Mouse (Mus musculus) stomach, embryonic 15.5 days (tissue): ENCODE data around the gene Macrod1. TPM values are rescaled to one million over a fixed set of nuclear protein-coding genes. Genes with fewer than 3 reads are reported as not detected.
"Not testable (repeated sequence)": the region's sequence is repeated elsewhere in the genome, so short reads cannot be mapped to it uniquely, and the experiment has no call there.

ENCODE experiments used
- ATAC-seq: fragments of 200-750 bp; cut with Nextera tagmentation; 2 replicates; pipeline ENCODE4 v1.8.0; 2017; ENCODE audit warnings: low read depth, moderate number of reproducible peaks, moderate TSS enrichment; ENCODE audit not compliant: insufficient read depth, low FRiP score
- H3K27ac ChIP-seq: fragments of 300-500 bp; sonication (generic); 2 replicates; pipeline ENCODE4 v1.5.1; 2015; ENCODE audit warnings: mild to moderate bottlenecking, inconsistent platforms
- H3K27me3 ChIP-seq: fragments of 300-500 bp; sonication (generic); replicated peaks from 2 replicates; pipeline ENCODE4 v1.6.1; 2015; ENCODE audit warnings: inconsistent platforms
- H3K36me3 ChIP-seq: fragments of 300-500 bp; sonication (generic); 2 replicates; pipeline ENCODE4 v1.6.1; 2015; ENCODE audit warnings: inconsistent platforms
- H3K4me1 ChIP-seq: fragments of 300-500 bp; sonication (generic); 2 replicates; pipeline ENCODE4 v1.6.1; 2015; ENCODE audit warnings: inconsistent platforms
- H3K4me2 ChIP-seq: fragments of 300-500 bp; sonication (generic); 2 replicates; pipeline ENCODE4 v1.6.1; 2015; ENCODE audit warnings: mild to moderate bottlenecking, inconsistent platforms
- H3K4me3 ChIP-seq: fragments of 300-500 bp; sonication (generic); replicated peaks from 2 replicates; pipeline ENCODE4 v1.5.1; 2015; ENCODE audit warnings: inconsistent platforms
- H3K9ac ChIP-seq: fragments of 300-500 bp; sonication (generic); 2 replicates; pipeline ENCODE4 v1.6.1; 2015; ENCODE audit warnings: inconsistent platforms
- H3K9me3 ChIP-seq: fragments of 300-500 bp; sonication (generic); 2 replicates; pipeline ENCODE4 v1.6.1; 2016; ENCODE audit warnings: inconsistent platforms
- WGBS: fragments of 180-500 bp; shearing (Covaris S2); methylation state at CpG from one replicate; pipeline ENCODE4 v1.1.7; 2015; 5-methylcytosine and 5-hydroxymethylcytosine counted together
- polyA plus RNA-seq: library from polyadenylated mRNA; unstranded; fragments of >200 nt; fragmentation: Nextera tagmentation; extraction: Ambion mirVana; gene quantifications from 2 replicates; pipeline ENCODE4 v1.2.1, GENCODE M21; 2015

Gene Macrod1
- polyA plus RNA-seq, 1 experiment from 2014 or later = 13.3 TPM

GRCm38 (mm10) chr19:7072221-7072620 lies 15.6 kb downstream of the Macrod1 start:
- Histone ChIP-seq H3K4me2 (no peak overlapping the region), H3K4me3 (no peak overlapping the region), H3K4me1 (peaks cover 38% of the 10 kb centered on the region), H3K36me3 (no peaks in the 10 kb centered on the region), H3K27me3 (no peaks in the 10 kb centered on the region), H3K9me3 (no peaks in the 10 kb centered on the region), H3K27ac (peak overlapping the region; percentile 48), H3K9ac (no peak overlapping the region)
- 62% methylated on average over 6 of the region's 6 CpGs for WGBS
- peak; percentile 20; the same call in 1 of the 2 replicates for ATAC-seq

GRCm38 (mm10) chr19:7073997-7074781 lies 17.6 kb downstream of the Macrod1 start:
- WGBS = 57% methylated on average over 12 of the region's 12 CpGs
- H3K27ac ChIP-seq = no peak overlapping the region

GRCm38 (mm10) chr19:7075336-7075735 lies 18.7 kb downstream of the Macrod1 start:
- WGBS = 74% methylated on average over 11 of the region's 11 CpGs
- not testable (repeated sequence) for H3K27me3 ChIP-seq

More at GRCm38 (mm10) chr19:7073997-7074781, 17.6 kb downstream of the Macrod1 start:
- Histone ChIP-seq H3K4me1 (peaks cover 21% of the 10 kb centered on the region), H3K27me3 (no peaks in the 10 kb centered on the region), H3K4me2 (no peak overlapping the region), H3K4me3 (no peak overlapping the region), H3K9ac (no peak overlapping the region), H3K9me3 (no peaks in the 10 kb centered on the region), H3K36me3 (no peaks in the 10 kb centered on the region)
- no peak for ATAC-seq

GRCm38 (mm10) chr19:7077666-7078065 lies 21.1 kb downstream of the Macrod1 start:
- Histone ChIP-seq H3K4me2 (no peak overlapping the region), H3K27ac (no peak overlapping the region), H3K9me3 (no peaks in the 10 kb centered on the region), H3K4me3 (no peak overlapping the region), H3K27me3 (no peaks in the 10 kb centered on the region), H3K9ac (no peak overlapping the region), H3K36me3 (no peaks in the 10 kb centered on the region), H3K4me1 (no peaks in the 10 kb centered on the region)
- 66% methylated on average over 9 of the region's 9 CpGs for WGBS
- no peak for ATAC-seq

More at GRCm38 (mm10) chr19:7075336-7075735, 18.7 kb downstream of the Macrod1 start:
- H3K27ac ChIP-seq, H3K4me1 ChIP-seq, H3K4me2 ChIP-seq, H3K9me3 ChIP-seq, H3K36me3 ChIP-seq, H3K9ac ChIP-seq, ATAC-seq, H3K4me3 ChIP-seq: not testable (repeated sequence)

- Histone ChIP-seq H3K4me1 (no peaks in the 10 kb centered on the region; the same call in 1 of the 2 replicates), H3K36me3 (no peaks in the 10 kb centered on the region), H3K27ac (no peak overlapping the region), H3K4me3 (no peak overlapping the region), H3K27me3 (no peaks in the 10 kb centered on the region), H3K9me3 (no peaks in the 10 kb centered on the region), H3K9ac (no peak overlapping the region), H3K4me2 (no peak overlapping the region)
- 86% methylated on average over 7 of the region's 7 CpGs for WGBS
- no peak for ATAC-seq
Measured at GRCm38 (mm10) chr19:7078271-7078670, 21.7 kb downstream of the Macrod1 start.

GRCm38 (mm10) chr19:7081516-7082266 lies 25.1 kb downstream of the Macrod1 start:
- Histone ChIP-seq H3K9me3 (no peaks in the 10 kb centered on the region), H3K9ac (no peak overlapping the region), H3K4me3 (no peak overlapping the region), H3K4me1 (peaks cover 18% of the 10 kb centered on the region; the same call in 1 of the 2 replicates), H3K36me3 (no peaks in the 10 kb centered on the region), H3K27me3 (no peaks in the 10 kb centered on the region), H3K4me2 (no peak overlapping the region), H3K27ac (no peak overlapping the region)
- ATAC-seq = no peak
- WGBS = 70% methylated on average over 7 of the region's 7 CpGs

- Histone ChIP-seq H3K4me2 (no peak overlapping the region), H3K27ac (no peak overlapping the region), H3K27me3 (peaks cover 8% of the 10 kb centered on the region; the same call in 1 of the 2 replicates), H3K4me1 (peaks cover 18% of the 10 kb centered on the region; the same call in 1 of the 2 replicates), H3K36me3 (no peaks in the 10 kb centered on the region), H3K9ac (no peak overlapping the region; the same call in 1 of the 2 replicates), H3K9me3 (no peaks in the 10 kb centered on the region), H3K4me3 (no peak overlapping the region)
- WGBS = 56% methylated on average over 14 of the region's 14 CpGs
- ATAC-seq = no peak
Measured at GRCm38 (mm10) chr19:7083035-7083794, 26.6 kb downstream of the Macrod1 start.

- Histone ChIP-seq H3K9ac (no peak overlapping the region), H3K4me2 (no peak overlapping the region), H3K36me3 (no peaks in the 10 kb centered on the region), H3K27ac (no peak overlapping the region), H3K27me3 (peaks cover 14% of the 10 kb centered on the region; the same call in 1 of the 2 replicates), H3K4me3 (no peak overlapping the region), H3K4me1 (peaks cover 18% of the 10 kb centered on the region; the same call in 1 of the 2 replicates), H3K9me3 (no peaks in the 10 kb centered on the region)
- 63% methylated on average over 15 of the region's 15 CpGs for WGBS
- 0 out of 2 replicates have a peak, but pooled peaks have one; percentile 11 for ATAC-seq
Measured at GRCm38 (mm10) chr19:7084734-7085133, 28.1 kb downstream of the Macrod1 start.

- ATAC-seq = no peak
- 27% methylated on average over 9 of the region's 9 CpGs for WGBS
- Histone ChIP-seq H3K9me3 (no peaks in the 10 kb centered on the region), H3K4me3 (no peak overlapping the region), H3K27ac (no peak overlapping the region), H3K9ac (no peak overlapping the region), H3K4me2 (no peak overlapping the region), H3K4me1 (peaks cover 24% of the 10 kb centered on the region; the same call in 1 of the 2 replicates), H3K36me3 (no peaks in the 10 kb centered on the region), H3K27me3 (peaks cover 14% of the 10 kb centered on the region; the same call in 1 of the 2 replicates)
Measured at GRCm38 (mm10) chr19:7088558-7088957, 31.9 kb downstream of the Macrod1 start.

GRCm38 (mm10) chr19:7089050-7089449 lies 32.4 kb downstream of the Macrod1 start:
- Histone ChIP-seq H3K27ac (no peak overlapping the region), H3K4me1 (peaks cover 19% of the 10 kb centered on the region; the same call in 1 of the 2 replicates), H3K4me2 (no peak overlapping the region), H3K36me3 (no peaks in the 10 kb centered on the region), H3K9me3 (no peaks in the 10 kb centered on the region), H3K9ac (no peak overlapping the region), H3K4me3 (no peak overlapping the region), H3K27me3 (peaks cover 14% of the 10 kb centered on the region; the same call in 1 of the 2 replicates)
- 71% methylated on average over 5 of the region's 5 CpGs for WGBS
- ATAC-seq = no peak

- Histone ChIP-seq H3K9ac (no peak overlapping the region), H3K4me2 (no peak overlapping the region), H3K9me3 (no peaks in the 10 kb centered on the region), H3K36me3 (no peaks in the 10 kb centered on the region), H3K27ac (no peak overlapping the region), H3K4me1 (0 out of 2 replicates have a peak, but pooled peaks cover 11% of the 10 kb centered on the region), H3K4me3 (no peak overlapping the region), H3K27me3 (peaks cover 14% of the 10 kb centered on the region; the same call in 1 of the 2 replicates)
- no peak for ATAC-seq
- 74% methylated on average over 7 of the region's 7 CpGs for WGBS
Measured at GRCm38 (mm10) chr19:7089842-7090251, 33.2 kb downstream of the Macrod1 start.
